Mouse (Mus musculus) gastrocnemius, postnatal 14 days (tissue): ENCODE measurements around the gene Vmn1r206. TPM values are rescaled to one million over a fixed set of nuclear protein-coding genes. Genes with fewer than 3 reads are reported as not detected.
"Not testable (repeated sequence)": the region's sequence is repeated elsewhere in the genome, so short reads cannot be mapped to it uniquely, and the experiment has no call there.

Experiments used
- DNase-seq: peaks from one replicate; pipeline ENCODE4 v3.0.0; 2021; ENCODE audit warnings: mixed read lengths
- intact Hi-C: fragments of 180-260 bp; cut with DNase I; formaldehyde crosslinking; loops from one replicate; pipeline ENCODE4 v1.15.1; 2025; ENCODE audit warnings: low total_unique reads
- long read RNA-seq, 2 experiments: library from polyadenylated mRNA; stranded (forward); transcript quantifications; one replicate each; pipeline ENCODE4 v2.0.0; 2021
- total RNA-seq, 2 experiments: library from RNA; stranded (reverse); gene quantifications; 2 replicates each; pipeline ENCODE4 v1.2.3; 2021

The Vmn1r206 gene
- total RNA-seq: not detected
- long read RNA-seq, experiment 1: 0 reads
- long read RNA-seq, experiment 2: 0 reads

DNA sequence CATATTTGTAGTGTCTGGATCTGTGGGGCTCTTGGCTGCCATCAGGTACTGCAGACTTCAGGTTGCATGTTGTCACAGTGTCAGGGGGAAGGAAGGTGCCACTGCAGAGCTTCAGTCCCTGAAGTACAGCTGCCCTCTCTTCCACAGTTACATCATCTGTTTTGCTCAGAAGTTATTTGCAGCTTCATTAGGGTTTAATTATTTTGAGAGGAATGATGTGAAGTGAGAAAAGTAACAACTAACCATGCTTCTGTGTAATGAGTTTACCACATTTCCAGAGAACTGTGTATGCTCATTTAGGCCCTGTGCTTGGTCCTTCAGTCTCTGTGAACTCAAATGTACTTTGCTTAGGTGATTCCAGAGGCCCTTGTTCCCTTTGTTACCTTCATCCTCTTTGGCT, at the start of gene Vmn1r206:
TSS of gene Vmn1r206 (minus strand) at position 101 of the 400 bp plus-strand sequence.
- DNase-seq, intact Hi-C loops: not testable (repeated sequence)

DNA sequence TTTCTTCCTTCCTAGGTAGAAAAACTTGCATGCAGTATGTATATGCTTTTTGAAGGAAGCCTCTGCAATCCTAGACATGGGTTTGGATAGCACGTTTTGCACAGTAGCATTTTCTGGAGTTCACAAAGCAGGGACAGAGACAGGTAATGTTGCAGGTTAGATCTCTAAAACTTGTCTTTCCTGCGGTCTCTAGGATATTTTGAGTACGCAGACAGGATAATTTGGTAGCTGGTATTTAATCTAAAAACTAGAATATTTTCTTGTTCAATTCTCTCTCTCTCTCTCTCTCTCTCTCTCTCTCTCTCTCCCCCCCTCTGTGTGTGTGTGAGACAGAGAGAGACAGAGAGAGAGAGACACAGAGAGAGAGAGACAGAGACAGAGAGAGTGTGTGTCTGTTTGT, 31.2 kb downstream of the Vmn1r206 start, which contains the start of gene Vmn1r205:
TSS of gene Vmn1r205 (minus strand) at position 101 of the 400 bp plus-strand sequence.
- intact Hi-C loops: no loop called here
- no peak for DNase-seq

DNA sequence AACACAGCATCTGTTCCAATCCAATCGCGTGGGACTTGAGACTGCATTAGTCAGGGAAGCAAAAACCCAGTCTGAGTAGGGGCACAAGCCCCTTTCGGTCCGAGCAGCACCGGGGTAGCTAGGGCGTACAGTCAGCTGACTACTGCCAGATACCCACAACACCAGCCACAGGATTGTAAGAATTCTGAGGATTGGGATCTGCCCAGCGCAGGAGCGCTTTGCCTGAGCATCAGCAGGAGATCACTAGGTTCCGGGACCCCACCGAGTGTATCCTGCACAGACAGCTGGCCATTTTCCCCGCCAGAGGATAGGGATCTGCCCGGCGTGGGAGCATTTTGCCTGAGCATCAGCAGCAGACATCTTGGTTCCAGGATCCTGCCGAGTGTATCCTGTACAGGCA, 40.7 kb downstream of the Vmn1r206 start:
- intact Hi-C loops: not testable (repeated sequence)

DNA sequence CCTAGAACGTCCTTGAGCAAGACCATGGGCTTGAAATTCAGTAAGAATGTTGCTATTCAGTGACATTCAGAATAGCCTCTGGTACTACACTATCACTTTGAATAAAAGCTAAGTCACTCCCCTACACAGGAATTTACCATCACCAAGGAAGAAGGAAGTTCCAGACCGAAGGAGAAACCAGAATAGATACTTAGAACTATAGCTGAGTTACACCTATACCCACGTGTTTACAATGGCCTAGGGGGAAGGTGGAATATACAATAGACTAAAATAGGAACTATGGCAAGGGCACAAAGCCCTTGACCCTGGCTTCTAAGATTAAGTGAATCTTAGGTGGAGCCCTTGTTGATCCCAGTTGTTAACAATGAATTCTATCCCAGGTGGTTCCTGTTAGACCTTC, 49.1 kb downstream of the Vmn1r206 start:
- DNase-seq, intact Hi-C loops: not testable (repeated sequence)

More for the DNA sequence above, 40.7 kb downstream of the Vmn1r206 start:
- not testable (repeated sequence) for DNase-seq

Other genes with a start within 250 kb of the Vmn1r206 start
- gene Vmn1r199, start 244.4 kb downstream of the Vmn1r206 start, total RNA-seq: not detected
- gene Vmn1r200, start 233.9 kb downstream of the Vmn1r206 start, total RNA-seq: not detected
- gene Vmn1r201, start 152.3 kb downstream of the Vmn1r206 start, total RNA-seq: not detected
- gene Vmn1r202, start 118.9 kb downstream of the Vmn1r206 start, total RNA-seq: not detected
- not detected for gene Vmn1r203, start 106.1 kb downstream of the Vmn1r206 start, total RNA-seq
- gene Vmn1r204, start 71.1 kb downstream of the Vmn1r206 start, total RNA-seq: not detected
- gene Vmn1r205, start 31.3 kb downstream of the Vmn1r206 start, total RNA-seq: not detected
- not detected for gene Vmn1r207-ps, start 105.4 kb upstream of the Vmn1r206 start, total RNA-seq
- gene Vmn1r208, start 153.1 kb upstream of the Vmn1r206 start, total RNA-seq: not detected
- gene Vmn1r209, start 185.4 kb upstream of the Vmn1r206 start, total RNA-seq: not detected
- not detected for gene Vmn1r210, start 207.1 kb upstream of the Vmn1r206 start, total RNA-seq
- not detected for gene Vmn1r211, start 233.3 kb upstream of the Vmn1r206 start, total RNA-seq